Mouse (Mus musculus) activated CD4-positive, CD25-positive, alpha-beta regulatory T cell, adult 4 months (primary cell): ENCODE results near the gene Ercc6l. TPM values are rescaled to one million over a fixed set of nuclear protein-coding genes. Genes with fewer than 3 reads are reported as not detected.
"Not testable (repeated sequence)": the region's sequence is repeated elsewhere in the genome, so short reads cannot be mapped to it uniquely, and the experiment has no call there.

Experiments used
- ATAC-seq: one replicate; pipeline ENCODE4 v1.8.0; 2017
- polyA plus RNA-seq, 2 experiments: library from polyadenylated mRNA; unstranded; fragments of 100-300 nt; shearing (Covaris generic); gene quantifications; one replicate each; pipeline ENCODE4 v1.2.1; 2017

The Ercc6l gene
- polyA plus RNA-seq, result 1 to 10 TPM; 3.1 to 4.9 TPM

DNA sequence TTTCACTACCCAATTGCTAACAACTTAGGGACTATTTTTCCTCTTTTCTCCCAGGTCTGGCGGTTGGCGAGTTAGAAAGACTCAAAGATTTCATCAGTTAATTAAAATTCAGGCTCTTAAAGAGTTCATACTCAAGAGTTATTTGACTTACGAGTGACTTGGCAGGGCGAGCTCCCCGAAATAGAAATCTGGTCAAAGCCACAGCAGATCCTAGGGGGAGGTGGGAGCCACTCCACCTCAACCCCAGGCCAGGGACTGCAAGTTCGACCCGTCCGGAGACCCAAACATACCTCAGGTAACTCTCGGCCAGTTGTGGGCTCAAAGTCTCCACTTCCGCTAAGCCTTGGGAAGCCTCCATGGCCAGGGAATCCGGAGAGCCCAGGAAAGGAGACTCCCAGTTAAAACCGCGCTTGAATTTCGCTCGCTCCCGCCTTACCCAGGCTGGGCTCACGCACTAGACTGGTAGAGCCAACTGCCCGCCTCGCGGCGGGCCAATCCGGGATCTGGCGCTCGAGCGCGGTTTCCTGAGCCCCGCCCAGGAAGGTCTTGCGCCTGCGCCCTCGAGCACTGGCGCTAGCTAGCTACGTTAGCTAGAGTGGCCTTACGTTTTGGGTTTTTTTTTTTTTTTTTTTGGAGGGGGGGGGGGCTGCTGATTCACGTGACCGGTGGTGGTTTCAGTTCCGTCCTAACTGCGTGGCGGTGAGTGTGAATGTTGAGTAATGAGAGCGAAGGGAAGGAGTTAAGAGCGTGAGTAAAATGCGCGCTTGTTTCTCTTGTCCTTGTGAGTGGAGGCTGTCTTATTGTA lies at the start of gene Ercc6l:
Gene Ercc6l (minus strand): TSS at position 474 of the 805 bp plus-strand sequence.
- ATAC-seq, result peak; percentile 95

DNA sequence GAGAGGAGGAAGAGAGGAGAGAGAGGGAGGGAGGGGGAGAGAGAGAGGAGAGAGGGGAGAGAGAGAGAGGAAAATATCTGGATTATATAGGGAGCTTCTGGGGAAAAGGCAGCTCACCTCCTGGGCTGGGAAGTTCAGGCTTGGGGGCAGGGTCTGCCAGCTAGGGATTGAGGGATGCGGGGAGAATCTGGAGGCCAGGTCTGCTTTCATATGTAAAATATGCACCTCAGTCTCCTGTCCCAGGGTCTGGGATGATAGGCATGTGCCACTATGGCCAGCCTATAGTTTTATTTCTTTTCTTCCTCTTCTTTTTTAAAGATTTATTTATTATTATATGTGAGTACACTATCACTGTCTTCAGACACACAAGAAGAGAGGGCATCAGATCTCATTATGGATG lies 33.9 kb upstream of the Ercc6l start:
- ATAC-seq, result no peak

DNA sequence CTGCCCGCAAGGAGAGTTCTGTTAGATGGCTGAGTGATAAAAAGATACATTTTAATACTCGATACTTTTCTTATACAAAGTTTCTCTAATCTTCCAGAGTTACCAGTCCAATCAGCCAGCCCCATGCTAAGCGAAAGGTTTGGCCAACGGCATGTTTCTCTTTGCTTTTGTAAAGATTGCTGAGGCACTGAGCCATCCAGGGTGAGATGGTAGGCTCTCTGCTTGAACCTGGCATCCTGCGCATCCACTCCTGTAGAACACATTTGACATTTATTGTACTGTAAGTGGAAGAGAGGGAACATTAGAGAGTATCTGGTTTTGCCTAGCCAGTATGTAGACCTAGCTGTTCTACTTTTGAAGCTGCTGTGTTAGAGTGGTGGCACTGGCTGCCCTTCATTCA lies 32.7 kb upstream of the Ercc6l start:
- ATAC-seq, result no peak

DNA sequence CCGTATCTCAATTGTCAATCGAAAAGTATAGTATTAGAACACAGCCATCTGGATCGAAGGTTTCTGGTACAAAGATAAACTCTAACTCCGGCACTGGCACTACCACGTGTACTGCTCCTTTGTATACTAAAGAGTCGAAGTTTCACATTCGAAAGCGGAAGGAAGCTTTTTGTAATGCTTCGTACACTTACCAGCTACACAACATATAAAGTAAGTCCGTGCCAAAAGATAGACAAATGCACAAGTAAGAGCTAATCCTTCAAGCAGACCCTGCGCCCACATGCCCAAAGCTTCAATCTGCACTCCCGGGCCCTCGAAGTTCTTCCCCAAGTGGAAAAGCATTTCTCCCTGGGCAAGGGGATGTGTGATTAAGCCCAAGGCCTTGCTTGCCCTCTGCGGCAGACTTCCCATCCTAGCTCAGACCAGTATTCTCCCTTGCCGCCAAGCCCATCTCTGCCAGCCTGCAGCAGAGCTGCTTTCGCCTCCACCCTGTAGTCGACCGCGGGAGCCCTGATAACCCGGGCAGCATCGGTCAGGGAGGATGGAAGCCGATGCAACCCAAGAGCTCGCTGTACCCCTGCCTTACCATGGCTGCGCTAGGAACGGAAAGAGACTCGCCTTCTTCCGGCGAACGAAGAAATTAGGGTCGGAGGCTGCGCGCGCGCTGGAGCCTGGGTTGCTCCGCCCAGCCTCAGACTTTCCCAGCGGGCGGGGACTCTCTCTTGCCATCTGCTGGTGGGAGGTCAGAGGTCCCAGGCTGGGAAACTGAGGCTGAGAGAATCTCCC lies 32.0 kb upstream of the Ercc6l start, which contains the start of gene Rps4x:
Gene Rps4x (minus strand): TSS at position 683 of the 786 bp plus-strand sequence.
- ATAC-seq, result peak; percentile 89

DNA sequence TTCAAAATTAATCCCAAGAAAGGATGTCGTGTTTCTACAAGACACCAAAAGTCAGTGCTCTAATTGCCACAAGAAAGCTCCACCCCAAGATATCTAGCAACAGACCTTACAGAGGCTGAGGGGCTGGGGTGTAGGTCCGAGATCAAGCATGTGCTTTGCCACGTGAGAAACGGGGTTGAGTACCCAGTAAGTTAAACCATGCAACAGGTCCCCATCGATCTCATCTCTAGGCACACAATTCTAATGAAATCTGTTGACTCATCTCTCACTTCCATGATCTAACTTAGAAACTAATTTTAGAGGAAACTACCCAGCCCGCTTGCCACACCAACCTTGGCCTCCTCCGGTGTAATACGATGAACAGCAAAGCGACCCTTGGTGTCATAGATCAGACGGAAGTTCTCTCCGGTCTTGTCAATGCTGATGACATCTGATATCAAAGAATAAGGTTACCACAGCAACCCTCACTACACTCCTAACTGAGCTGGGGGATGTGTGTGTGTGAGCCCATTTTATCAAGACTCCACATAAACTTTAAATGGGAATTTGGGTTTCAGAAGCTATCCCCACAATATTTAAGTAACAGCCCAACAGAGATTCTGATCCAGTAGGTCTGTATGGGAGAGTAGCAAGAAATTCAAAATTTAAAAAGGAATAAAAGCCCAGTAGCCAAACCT lies 30.3 kb upstream of the Ercc6l start:
- ATAC-seq, result peak; percentile 34

DNA sequence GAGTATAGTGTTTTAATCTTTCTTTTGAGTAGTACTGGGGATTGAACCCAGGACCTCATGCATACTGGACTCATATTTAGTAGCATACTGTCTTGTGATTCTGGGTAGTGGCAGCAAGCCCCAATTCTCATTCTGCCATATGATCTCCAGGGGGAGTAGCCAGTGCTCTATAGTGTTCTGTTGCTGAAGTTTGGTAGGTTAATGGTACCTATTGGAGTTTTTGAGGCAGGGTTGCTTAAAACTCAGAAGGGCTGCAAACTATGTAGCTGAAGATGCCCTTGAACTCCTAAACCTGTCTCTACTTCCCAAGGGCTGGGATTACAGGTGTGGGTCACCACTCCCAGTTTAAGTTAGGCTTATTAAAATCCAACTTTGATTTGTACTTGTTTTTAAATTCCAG lies 25.7 kb upstream of the Ercc6l start:
- ATAC-seq, result no peak

DNA sequence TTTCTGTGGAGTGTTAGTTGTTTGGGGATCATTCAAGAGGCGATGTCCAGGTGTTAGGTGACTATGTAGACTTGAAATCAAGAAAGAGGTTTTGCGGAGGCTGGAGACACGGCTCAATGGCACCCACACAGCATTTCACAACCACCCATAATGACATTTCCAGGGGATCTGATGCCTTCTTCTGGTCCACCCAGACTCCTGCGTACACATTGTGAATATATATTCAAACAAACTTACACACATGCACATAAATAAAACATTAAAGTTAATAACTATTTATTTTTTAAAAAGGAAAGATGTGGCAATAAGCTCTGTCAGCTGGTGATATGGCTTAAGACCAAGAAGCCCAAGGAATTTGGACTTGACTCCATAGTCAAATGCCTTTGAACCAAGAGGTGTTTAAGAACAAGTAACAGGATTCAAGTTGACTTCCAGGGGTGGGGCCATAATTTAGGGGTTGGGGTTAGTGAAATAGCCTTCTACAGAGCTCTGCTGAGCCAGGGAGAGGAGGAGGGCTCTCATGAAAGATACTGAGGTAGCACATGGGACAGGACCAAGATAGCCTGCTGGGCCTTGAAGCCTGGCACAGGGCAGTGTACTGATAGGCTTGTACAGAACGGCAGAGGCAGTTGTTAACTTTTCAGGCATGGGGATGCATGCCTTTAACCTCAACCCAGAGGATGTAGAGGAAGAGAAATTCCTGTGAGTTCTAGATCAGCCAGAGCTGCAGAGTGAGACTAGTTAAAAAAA lies 18.8 kb upstream of the Ercc6l start:
- no peak for ATAC-seq

DNA sequence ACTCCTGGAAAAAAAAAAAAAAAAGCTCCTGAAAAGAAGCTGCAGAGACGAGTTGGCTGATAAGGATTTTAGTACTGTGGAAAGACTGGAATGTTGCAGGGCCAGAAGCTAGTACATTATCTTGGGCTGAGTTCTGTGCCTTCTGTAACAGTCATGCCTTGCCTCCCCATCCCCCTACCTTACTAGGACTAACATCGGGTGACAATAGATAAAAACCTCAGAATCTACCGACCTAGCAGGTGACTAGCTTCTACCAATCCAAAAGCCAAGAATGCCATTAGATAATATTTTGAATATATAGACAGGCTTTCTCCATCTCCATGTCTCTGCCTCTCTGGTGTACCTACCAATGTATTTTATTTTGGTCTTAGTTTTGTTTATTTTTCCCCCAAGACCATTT lies 14.0 kb upstream of the Ercc6l start:
- ATAC-seq, result no peak

DNA sequence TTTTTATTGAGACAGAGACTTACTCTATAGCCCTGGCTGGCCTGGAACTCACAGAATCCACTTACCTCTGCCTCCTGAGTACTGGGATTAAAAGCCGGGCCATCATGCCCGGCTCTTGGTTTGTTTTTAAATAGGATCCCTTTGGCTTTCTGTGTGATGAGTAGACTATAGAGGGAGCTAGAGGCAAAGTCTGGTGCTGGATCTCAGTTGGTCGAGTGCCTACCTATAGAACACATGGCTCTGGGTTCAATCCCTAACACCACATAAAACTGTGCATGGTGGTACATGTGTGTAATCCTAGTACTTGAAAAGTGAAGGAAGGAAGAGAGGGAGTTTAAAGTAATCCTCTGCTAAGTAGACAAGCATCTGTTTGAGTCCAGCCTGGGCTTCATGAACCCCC lies 13.2 kb upstream of the Ercc6l start:
- ATAC-seq, result no peak

DNA sequence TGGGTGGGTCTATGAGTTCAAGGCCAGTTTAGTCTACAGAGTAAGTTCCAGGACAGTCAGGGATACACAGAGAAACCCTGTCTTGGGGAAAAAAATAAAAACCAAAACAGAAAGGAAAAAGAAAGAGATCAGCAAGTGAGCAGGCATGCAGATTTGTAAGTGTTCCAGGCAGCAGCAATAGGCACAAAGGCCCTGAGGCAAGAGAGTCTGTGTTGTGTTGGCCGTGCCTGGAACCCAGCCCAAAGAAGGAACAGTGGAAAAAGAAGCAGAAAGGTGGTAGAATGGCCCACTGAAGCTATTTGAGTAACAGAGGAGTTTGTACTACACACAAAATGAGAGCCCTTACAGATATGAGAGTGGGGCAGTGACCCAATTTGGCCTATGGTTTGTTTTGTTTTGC lies 12.8 kb upstream of the Ercc6l start:
- no peak for ATAC-seq

DNA sequence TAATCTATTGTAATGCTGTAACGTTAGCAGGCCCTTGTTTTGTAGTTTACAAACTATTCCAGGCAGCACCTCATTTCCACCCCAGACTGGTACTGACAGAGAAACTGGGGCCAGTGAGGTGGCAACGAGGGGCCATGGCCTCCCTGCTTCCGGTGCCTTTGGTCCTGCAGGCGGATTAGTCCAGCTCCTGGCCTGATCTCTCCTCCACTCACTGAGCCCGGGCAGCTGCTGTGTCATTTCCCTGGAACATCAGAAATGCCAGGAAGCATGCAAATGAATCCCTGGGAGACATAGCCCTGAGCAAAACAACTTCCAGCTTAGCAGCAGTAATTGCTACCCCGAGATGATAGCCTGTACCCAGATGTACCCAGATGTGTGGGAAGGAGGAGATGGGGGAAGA lies 10.1 kb upstream of the Ercc6l start:
- no peak for ATAC-seq

DNA sequence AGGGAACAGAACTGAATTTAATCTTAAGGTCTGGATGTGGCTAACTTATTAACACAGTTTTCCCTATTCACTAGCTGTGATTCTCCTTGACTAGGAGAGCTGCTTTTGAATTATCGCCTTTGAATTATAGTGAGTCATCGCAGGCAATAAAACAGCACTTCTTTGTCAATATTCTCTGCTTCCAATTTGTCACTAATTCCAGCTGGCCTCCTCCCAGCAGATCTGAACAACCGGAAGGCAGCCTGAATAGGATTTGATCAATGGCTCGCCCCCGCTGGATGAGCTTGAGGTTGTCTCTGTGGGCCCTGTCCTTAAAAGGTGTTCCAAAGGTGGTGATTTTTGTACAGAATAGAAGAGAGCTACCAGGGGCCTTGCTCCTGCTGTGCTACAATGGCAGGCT lies 9.6 kb upstream of the Ercc6l start:
- no peak for ATAC-seq

DNA sequence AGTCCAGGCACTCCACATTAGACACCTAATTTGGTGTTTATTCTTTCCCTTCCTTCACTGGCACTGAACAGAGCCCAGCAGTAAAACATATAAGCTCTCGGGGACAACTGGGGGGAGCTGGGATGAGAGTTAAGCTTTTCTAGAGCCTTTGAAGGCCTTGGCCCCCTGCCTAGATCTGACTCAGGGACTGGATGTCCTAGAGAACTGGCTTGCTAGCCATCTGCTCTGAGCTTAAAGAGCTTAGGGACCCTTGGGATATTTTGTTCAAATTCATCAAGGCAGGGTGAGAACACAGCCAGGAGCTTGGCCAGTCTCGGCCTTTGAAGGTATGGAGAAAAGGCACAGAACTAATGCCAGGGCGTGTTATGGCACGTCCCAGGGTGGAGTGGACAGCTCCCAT lies 6.6 kb upstream of the Ercc6l start:
- ATAC-seq, result no peak

DNA sequence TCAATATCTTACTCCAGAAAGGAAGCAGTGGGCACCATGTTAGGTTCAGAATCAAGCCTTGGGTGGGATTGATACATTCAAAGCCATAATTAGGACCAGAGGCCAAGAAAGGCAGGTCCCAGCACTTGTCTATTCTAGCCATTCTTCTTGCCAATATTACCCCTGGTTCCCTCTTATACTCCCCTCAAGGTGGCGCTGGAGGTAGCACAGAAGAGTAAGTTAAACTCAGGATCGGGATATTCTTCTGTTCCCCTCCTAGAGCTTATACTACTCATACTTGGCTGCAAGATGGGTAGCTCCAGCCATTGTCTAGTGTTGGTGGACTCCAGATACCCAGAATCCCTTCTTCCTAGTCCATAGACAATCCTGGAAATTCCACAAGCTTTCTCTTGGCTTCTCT lies 6.2 kb upstream of the Ercc6l start:
- no peak for ATAC-seq

DNA sequence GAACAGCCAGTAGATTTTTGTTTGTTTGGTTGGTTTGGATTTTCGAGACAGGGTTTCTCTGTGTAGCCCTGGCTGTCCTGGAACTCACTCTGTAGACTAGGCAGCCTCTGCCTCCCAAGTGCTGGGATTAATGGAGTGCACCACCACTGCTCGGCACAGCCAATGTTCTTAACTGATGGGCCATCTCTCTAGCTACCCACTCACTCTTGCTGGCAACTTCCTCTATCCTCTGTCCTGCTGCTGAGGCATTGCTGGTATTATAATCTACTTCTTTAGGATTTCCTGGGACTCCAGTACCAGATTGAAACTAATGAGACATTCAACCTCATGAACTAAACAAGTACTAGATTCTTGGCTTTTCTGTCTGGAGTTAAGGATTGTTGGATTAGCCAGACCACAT lies 3.6 kb upstream of the Ercc6l start:
- no peak for ATAC-seq

DNA sequence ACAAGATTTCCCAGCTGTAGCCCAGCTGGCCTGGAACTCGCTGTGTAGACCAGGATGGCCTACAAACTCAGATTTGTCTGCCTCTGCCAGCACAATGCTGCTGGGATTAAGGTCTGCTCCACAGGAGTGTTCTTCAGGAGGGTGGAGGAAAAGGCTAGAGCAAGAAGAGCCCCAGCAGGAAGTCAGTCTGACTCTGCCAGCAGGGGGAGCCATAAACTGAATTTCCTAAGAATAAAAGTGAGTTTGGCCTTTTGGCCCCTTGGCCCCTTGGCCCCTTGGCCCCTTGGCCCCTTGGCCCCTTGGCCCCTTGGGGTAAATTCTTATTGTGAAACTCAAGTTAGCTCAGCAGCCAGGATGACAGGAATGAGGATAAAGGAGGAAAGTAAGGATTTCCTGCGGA lies 2.9 kb upstream of the Ercc6l start:
- ATAC-seq, result no peak

DNA sequence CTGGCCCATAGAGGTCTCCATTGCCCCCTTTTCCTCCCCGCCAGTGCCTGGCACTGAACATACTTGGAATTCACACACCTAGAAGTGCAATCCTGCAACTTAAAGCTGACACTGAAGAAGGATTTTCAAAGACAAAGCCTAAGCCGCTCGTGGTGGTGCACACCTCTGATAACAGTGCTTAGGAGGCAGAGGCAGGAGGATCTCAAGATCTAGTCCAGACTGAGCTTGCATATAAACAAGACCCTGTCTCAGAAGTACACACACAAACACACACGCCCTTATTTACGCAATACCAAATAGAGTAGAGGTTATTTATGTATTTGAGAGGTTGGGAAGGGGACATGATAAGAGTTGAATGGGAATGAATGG lies 516 bp upstream of the Ercc6l start:
- ATAC-seq, result peak; percentile 2

DNA sequence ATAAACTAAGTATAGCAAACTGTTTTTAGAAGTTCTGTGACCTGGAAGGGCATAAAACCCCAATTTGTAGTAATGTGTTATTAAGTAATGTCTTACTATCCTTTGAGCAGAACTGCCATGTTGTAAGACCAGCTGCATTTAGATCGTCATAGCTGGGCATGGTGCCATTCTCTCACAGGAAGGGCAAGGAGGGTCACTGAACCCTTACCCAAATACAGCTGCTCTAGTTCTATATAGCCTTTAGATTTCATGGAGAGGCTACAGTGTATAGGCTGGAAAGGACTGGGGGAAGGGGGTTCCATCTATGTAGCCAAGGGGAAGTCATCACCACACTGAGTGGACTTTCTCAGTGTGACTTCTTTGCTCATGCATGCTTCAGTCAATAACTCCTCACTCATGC lies 15.7 kb downstream of the Ercc6l start:
- ATAC-seq, result no peak

DNA sequence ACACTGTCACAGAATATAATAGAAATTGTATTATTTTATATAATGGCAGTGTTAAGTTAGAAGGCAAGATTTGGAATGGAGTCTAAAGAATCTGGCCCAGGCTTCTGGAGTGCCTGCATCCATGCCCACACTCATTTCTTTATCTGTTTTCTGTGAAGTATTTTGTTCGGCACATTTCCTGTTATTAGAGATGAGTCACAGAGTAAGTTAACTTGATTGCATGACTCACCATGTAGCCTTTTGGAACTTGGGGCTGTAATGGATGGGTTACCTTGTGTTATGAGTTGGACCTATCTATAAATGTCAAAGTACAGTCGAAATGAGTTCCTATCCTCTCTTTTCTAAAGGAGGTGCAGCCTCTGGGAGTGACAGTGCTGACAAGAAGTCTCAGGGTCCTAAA lies 35.6 kb downstream of the Ercc6l start:
- no peak for ATAC-seq

DNA sequence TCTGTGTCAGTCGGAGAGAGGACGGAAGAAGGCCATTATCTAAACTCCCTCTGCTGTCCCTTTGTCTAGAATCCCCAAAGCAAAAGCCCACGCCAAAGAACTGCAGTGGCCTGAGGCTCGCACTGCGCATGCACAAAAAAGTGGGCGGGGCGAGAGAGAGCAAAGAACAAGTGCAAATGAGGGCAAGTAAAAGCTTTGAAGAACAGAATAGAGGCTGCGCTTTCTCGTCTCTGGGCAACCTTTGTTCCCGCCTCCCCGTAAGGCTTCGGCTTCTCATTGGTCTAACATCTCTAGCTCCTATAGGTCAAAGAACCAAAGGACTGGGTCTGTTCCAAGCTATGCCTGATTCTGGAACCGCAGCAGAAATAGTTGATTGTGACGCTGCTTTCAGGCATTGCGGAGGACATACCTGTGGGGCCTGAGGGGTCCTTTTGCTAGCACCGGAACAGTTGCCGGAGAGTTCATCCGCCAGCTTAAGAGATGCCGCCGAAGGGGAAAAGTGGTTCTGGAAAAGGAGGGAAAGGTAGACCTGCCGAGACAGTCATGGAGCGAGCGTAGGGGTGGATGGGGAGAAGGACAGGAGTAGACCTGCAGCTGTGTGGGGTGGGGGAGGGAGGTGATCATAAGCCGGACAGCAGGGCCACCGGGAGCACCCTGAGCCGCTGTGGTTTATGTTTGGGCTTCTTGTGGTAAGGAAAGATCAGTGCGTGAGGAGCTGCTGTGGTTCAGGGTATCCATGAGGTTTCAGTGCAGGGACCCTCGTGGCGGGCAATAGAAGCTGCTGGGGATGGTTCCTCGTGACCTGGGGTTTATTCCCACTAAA lies 37.6 kb downstream of the Ercc6l start, which contains the start of gene Pin4:
Gene Pin4 (plus strand): TSS at position 406 of the 823 bp plus-strand sequence.
- peak; percentile 100 for ATAC-seq

DNA sequence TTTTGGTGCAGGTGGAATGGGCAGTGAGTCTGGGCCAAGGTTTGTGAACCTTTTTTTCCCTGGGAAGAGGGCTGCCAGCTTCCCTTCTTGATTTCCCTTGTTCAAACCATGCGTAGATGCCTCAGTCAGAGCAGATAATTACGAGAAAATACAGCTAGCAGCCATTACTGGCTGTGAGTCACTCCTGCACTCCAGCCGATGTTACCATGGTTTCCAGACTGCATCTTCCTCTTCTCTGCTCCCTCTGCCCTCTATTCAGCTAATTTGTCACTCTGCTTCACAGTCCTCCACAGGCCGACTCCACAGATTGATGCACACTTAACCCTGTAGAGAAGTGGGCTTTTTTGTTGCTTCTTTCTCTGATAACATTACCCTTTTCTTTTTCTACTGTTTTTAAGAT lies 41.2 kb downstream of the Ercc6l start:
- ATAC-seq, result no peak

DNA sequence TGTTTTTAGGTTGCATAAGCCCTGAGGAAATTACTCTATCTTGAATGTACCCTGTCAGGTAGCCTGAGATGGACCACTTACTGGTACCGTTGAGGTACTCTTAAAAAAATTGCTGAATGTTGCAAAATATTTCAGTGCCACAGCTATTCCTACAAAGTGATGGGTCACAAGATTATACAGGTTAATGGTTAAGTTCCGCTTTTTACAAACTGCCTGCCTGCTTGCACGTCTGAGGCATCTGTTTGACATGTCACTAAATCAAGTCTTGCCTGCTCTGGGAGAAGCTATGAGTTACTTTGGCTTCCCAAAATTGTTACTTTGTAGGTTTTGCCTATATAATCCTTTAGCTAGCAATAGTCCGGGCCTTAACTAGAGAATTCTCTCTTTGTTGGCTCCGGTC lies 47.5 kb downstream of the Ercc6l start:
- ATAC-seq, result not testable (repeated sequence)
